Mouse (Mus musculus): ENCODE measurements around the gene Prkn.

Prkn gene

DNA sequence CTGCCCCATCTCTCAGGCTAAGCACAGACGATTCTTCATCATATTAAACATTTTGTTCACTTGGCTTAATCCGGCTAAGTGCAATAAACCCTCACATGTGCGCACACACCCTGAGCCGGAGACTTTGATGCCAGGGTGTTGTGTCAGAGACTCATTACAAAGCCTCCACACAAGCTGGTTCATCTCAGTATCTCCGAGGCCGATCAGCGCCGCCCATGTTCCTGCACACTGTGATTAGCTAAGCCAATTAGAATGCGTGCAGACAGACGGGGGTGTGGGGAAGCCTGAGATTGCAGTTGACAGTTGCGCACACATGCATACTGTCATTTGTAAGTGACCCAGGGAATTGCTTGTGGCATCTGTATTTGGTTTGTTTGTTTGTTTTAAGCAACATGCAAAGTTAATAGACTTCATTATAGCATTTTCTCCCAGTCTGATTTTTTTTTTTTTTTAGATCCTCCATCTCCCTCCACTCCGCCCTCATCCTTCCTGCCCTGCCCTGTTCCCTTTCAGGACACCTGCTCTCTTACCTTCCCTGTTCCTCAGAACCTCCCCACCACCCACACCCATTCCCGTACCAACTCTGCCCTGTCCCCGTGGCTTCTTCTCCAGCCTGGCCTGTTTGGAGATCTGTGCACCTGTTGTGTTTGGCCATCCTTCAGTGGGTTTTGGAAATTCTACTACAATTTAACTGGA lies 1202.5 kb downstream of the Prkn start:
- no peak for DNase-seq (ENCODE audit: low spot score)

DNA sequence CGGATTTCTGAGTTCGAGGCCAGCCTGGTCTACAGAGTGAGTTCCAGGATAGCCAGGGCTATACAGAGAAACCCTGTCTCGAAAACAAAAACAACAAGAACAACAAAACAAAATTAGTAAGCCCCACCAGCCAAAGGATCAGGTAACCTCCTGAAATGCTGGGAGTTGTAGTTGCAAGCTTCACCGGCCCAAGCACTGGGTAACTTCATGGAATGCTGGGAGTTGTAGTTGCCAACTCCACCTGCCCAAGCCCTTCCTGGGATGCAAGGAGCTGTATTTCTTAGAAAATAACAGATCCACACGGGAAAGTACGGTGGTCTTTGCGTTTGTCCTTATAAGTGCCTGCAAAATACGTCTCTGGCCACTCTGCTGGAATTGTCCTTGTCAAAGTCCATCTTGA lies 1204.0 kb downstream of the Prkn start:
- DNase-seq (ENCODE audit: low spot score): no peak

- DNase-seq (ENCODE audit: low spot score): no peak
Observed at GRCm38 (mm10) chr17:12045861-12046273, 1205.7 kb downstream of the Prkn start.

- DNase-seq (ENCODE audit: low spot score): no peak
Observed at GRCm38 (mm10) chr17:12047032-12047431, 1206.8 kb downstream of the Prkn start.

GRCm38 (mm10) chr17:12047523-12047922 lies 1207.3 kb downstream of the Prkn start:
- no peak for DNase-seq (ENCODE audit: low spot score)

DNA sequence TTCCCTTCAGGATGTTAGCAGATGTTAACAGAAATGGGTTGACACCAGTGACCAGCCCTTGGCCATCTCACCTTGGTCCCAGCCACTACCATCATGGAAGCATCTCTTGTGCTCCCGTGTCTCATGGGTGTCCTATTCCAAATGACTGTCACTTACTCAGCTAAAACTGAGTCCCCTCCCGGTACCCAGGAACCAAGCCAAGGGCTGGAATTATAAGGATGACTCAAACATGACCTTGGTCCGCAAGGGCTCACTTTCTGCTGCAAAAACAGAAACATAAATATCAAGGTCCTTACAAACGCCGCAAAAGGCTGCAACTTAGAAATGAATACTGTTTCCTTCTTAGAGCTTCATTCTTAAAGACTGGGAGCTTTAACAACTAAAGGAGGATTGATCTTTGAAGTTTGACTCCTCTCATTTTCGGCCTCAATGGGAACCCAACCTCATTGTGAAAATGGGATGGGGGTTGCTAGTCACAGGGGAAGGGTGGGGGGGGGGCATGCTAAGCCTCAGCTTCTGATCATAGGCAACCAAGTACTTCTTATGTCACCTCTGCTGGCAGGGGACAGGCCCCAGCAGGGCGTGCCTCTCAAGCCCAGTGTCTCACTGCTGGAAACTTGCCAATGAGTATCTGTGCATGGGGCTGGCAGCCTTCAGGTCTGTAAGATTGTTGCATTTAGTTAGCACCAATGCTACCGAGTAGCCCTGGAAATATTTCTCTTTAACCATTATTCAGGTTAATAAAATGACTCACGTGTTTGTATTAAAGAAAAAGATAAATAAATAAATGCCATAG lies 1208.7 kb downstream of the Prkn start:
- no peak for DNase-seq (ENCODE audit: low spot score)

- no peak for DNase-seq (ENCODE audit: low spot score)
Observed at GRCm38 (mm10) chr17:12050261-12050660, 1210.1 kb downstream of the Prkn start.

DNA sequence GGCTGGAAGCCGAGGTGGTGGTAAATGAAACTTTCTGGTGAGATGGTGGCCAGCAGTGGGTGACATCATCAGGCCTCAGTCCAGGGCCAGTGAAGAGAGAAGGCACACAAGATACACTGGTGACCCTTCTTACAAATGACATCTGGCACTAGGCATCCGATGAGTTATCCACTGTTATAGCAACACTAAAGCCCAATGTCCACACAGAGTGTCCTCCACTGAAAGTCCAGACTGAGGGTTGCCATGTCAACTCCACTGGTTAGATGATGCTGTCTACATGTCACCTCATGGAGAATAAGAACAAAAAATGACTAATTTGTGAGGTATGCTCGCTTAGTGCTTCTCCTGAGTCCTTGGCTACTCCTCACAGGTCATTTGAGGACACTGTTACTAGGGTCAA lies 1210.8 kb downstream of the Prkn start:
- no peak for DNase-seq (ENCODE audit: low spot score)

GRCm38 (mm10) chr17:12052651-12053050 lies 1212.5 kb downstream of the Prkn start:
- DNase-seq (ENCODE audit: low spot score): no peak

DNA sequence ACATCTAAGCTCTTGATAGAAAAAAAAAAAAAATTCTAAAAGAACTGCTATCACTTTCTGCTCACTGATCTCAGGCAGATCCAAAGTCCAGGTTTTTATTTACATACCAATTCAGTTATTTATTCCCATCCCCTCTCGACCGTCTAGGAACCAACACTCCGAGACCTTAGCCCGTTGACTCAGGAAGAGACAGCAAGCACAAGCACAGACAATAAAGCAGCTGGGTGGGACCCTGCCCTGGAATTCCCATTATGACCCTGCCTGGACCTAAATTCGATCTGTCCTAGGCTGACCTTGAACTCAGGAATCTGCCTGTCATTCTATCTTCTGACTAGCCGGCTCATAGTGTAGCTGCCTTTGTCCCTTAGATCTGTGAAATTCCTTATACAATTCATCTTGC lies 1218.9 kb downstream of the Prkn start:
- DNase-seq (ENCODE audit: low spot score): no peak

- no peak for DNase-seq (ENCODE audit: low spot score)
Observed at GRCm38 (mm10) chr17:12061381-12061780, 1221.2 kb downstream of the Prkn start.

GRCm38 (mm10) chr17:12062861-12063260 lies 1222.7 kb downstream of the Prkn start:
- no peak for DNase-seq (ENCODE audit: low spot score)

- DNase-seq (ENCODE audit: low spot score): no peak
Observed at GRCm38 (mm10) chr17:12063533-12063932, 1223.3 kb downstream of the Prkn start.

GRCm38 (mm10) chr17:12066054-12066453 lies 1225.9 kb downstream of the Prkn start:
- no peak for DNase-seq (ENCODE audit: low spot score)

- DNase-seq (ENCODE audit: low spot score): no peak
Observed at GRCm38 (mm10) chr17:12076816-12077215, 1236.6 kb downstream of the Prkn start.

DNA sequence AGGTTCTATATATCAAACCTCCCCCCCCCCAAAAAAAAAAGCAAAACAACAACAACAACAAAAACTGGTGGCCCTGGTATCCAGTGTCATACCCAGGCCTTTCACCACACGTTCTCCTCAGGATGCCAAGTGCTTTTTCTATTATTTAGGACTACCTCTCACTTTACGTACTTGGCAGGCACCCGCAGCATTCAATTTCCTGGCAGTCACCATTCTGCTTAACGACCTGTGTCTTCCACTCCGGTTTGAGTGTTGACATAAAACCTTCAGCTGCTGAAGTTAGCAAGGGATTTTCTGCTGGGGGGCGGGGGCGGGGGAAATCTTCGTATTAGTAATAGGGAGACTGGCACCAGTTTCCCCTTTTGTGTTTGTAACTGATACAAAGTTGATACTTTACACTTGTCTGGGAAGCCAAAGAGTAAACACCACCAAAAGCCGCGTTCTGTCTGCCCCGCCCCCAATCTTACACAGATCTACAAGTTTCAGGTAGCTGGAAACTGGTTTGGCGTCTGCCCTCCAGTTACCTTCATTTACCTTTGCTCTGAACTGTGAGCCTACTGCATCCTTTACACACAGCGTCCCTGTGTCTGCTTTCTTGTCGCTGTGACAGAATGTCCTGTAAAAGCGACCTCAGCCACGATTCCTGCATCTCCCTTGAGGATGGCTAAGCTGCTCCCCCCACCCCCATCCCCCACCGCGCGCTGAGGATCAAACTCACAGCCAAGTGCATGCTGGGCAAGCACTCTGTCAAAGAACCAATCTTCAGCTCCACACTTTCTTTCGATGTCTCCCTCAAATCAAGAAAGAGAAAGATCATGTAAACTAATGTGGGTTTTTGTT lies 1240.7 kb downstream of the Prkn start:
- no peak for DNase-seq (ENCODE audit: low spot score)

GRCm38 (mm10) chr17:12082201-12082600 lies 1242.0 kb downstream of the Prkn start:
- DNase-seq (ENCODE audit: low spot score): no peak

DNA sequence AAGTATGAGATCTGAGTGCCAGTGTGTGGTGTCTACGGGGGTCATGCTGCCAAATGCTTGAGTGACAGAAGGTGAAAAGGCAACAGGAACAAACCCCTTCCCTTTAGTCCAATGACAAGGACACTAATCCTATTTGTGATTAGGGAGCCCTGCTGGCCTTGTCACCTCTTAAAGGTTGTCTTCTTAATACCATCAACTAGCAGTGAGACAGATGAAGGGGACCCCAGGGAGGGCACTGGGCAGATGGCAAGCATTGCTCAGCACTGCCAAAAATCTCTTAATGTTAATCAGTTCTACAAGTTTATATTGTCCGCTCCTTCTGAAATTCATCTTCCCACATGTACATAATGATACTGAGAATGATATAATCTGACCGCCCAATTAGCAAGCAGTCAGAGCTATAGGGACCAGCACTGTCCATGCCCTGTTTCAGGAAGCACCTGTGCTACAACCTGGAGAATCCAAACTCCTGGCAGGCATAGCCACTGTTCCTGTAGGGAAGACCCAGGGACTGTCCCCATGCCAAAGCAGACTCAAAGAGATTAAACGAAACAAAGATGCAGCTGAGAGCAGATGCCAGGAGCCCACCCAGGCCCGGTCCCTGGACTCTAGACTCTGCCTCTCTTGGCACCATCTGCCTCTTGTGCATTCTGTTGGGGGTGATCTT lies 1250.2 kb downstream of the Prkn start:
- no peak for DNase-seq (ENCODE audit: low spot score)

DNA sequence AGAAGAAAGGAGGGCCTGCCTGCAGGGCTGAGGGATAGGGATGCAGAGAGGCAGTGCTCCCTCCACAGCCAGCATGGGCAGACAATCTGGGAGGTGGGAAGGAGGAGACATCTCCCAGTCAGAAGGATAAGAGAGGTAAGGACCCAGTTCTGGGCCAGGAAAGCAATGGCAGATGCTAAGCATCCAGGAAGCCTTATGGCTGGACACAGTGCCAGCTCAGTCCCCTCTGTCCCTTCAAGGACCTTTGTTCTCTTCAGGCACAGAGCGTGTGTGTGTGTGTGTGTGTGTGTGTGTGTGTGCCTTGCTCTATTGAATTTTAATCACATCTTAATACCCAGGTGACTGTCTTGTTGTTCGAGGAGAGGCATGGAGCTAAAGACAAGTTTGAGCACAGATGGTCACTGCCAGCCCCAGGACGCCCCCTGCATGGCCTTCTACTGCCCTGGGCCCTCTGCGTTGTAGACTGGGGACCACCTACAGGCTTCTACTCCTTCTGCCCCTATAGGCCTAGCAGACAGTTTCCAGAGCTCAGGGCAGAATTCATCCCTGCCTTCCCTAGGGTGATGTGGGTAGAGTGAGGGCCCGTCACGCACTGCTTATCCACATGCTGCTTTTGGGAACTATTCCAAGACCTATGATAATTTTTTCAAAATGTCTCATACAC lies 1252.8 kb downstream of the Prkn start:
- no peak for DNase-seq (ENCODE audit: low spot score)

DNA sequence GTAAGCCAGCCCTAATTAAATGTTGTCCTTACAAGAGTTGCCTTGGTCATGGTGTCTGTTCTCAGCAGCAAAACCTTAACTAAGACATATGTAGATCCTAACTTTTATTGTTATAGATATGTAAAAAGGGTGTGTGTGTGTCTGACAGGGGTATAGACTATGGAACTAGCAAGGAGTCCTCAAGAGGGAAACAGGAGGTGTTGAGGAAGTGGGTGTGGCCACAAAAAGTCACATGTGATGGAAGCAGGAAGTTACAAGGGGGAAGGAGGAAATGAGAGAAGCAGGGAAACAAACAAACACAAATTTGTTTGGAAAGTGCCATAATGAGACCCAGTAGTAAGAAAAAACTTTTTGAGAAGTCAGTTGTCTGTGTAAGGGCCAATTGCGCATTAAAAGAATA lies 1253.8 kb downstream of the Prkn start:
- no peak for DNase-seq (ENCODE audit: low spot score)

DNA sequence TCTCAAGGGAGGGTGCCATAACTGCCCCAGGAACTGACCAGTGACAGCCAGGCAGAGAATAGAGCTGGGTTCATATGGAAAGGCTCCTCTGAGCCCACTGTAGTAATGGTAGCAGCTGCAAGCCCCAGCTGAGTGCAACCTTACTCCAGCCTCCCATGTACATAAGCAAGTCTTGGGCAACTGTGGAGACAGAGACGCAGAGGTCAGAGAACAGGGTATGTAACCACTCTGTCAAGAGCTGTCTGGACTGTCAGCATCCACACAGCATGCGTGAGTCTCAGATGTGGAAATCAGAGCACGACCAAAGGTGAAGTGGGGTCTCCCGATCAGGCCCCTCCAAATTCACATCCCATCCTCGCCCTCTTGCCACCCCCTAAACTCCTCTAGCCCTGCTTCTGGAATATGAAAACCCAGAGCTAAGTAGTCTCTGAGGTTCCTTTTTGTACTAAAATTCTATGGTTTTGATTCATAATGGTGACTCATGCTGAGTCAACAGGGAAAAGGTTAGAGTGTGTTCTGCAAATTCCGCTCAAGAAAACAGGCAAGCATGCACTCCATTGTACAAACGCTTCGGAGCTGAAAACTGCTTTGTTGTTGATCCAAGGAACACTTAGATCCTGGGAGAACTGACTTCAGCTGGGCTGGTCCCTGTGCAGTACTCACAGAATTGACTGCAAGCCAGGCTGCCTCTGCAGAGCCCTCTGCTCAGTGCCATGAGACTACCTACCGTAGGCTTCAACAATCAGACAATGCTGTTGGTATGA lies 1254.8 kb downstream of the Prkn start:
- DNase-seq (ENCODE audit: low spot score): no peak
